Mouse (Mus musculus): ENCODE measurements around the gene Ect2. TPM values are rescaled to one million over a fixed set of nuclear protein-coding genes. Genes with fewer than 3 reads are reported as not detected.

Gene Ect2
- polyA plus RNA-seq, 1 experiment from 2014 or later, result 36.8 TPM

- ATAC-seq (replicated peaks; ENCODE audit: extremely low read depth, insufficient read depth, low FRiP score), result no peak
- H3K4me2 ChIP-seq (ENCODE audit: low read depth, low read length), result no peak overlapping the region
- WGBS, result 83% methylated on average over 4 of the region's 4 CpGs
- H3K9ac ChIP-seq (ENCODE audit: low read length), result no peak overlapping the region
- no peak overlapping the region for H3K27ac ChIP-seq (ENCODE audit: low read length)
- no peak overlapping the region for H3K4me3 ChIP-seq (ENCODE audit: low read length)
- H3K4me1 ChIP-seq (ENCODE audit: control insufficient read depth, insufficient read depth, low read length), result peaks cover 42% of the 10 kb centered on the region
- no peaks in the 10 kb centered on the region for H3K36me3 ChIP-seq (ENCODE audit: control insufficient read depth, insufficient read depth)
- no peaks in the 10 kb centered on the region for H3K9me3 ChIP-seq (replicated peaks; ENCODE audit: control insufficient read depth, low read length)
- H3K27me3 ChIP-seq (ENCODE audit: control insufficient read depth, insufficient read depth, low read length), result no peaks in the 10 kb centered on the region
Observed at GRCm38 (mm10) chr3:27190865-27191264, 37.2 kb upstream of the Ect2 start.

GRCm38 (mm10) chr3:27189320-27190261 lies 35.9 kb upstream of the Ect2 start:
- no peak for ATAC-seq (replicated peaks; ENCODE audit: extremely low read depth, insufficient read depth, low FRiP score)
- Histone ChIP-seq H3K27ac (ENCODE audit: low read length) (no peak overlapping the region), H3K4me1 (ENCODE audit: control insufficient read depth, insufficient read depth, low read length) (peaks cover 42% of the 10 kb centered on the region), H3K4me2 (ENCODE audit: low read depth, low read length) (no peak overlapping the region), H3K9ac (ENCODE audit: low read length) (no peak overlapping the region), H3K36me3 (ENCODE audit: control insufficient read depth, insufficient read depth) (no peaks in the 10 kb centered on the region), H3K4me3 (ENCODE audit: low read length) (no peak overlapping the region), H3K9me3 (replicated peaks; ENCODE audit: control insufficient read depth, low read length) (no peaks in the 10 kb centered on the region), H3K27me3 (ENCODE audit: control insufficient read depth, insufficient read depth, low read length) (no peaks in the 10 kb centered on the region)
- 52% methylated on average over 14 of the region's 14 CpGs for WGBS

- Histone ChIP-seq H3K9ac (ENCODE audit: low read length) (no peak overlapping the region), H3K27ac (ENCODE audit: low read length) (no peak overlapping the region), H3K4me2 (ENCODE audit: low read depth, low read length) (no peak overlapping the region), H3K4me1 (ENCODE audit: control insufficient read depth, insufficient read depth, low read length) (peaks cover 36% of the 10 kb centered on the region), H3K4me3 (ENCODE audit: low read length) (no peak overlapping the region), H3K27me3 (ENCODE audit: control insufficient read depth, insufficient read depth, low read length) (no peaks in the 10 kb centered on the region), H3K36me3 (ENCODE audit: control insufficient read depth, insufficient read depth) (no peaks in the 10 kb centered on the region), H3K9me3 (replicated peaks; ENCODE audit: control insufficient read depth, low read length) (no peaks in the 10 kb centered on the region)
- no peak for ATAC-seq (replicated peaks; ENCODE audit: extremely low read depth, insufficient read depth, low FRiP score)
- 57% methylated on average over 1 of the region's 1 CpGs for WGBS
Observed at GRCm38 (mm10) chr3:27188386-27188785, 34.7 kb upstream of the Ect2 start.

- peaks cover 5% of the 10 kb centered on the region; the same call in 1 of the 2 replicates for H3K4me1 ChIP-seq (ENCODE audit: control insufficient read depth, insufficient read depth, low read length)
- peak overlapping the region; percentile 80 for H3K27ac ChIP-seq (ENCODE audit: low read length)
- WGBS, result 6% methylated on average over 19 of the region's 19 CpGs
- H3K36me3 ChIP-seq (ENCODE audit: control insufficient read depth, insufficient read depth), result no peaks in the 10 kb centered on the region
- H3K27me3 ChIP-seq (ENCODE audit: control insufficient read depth, insufficient read depth, low read length), result no peaks in the 10 kb centered on the region
- H3K9ac ChIP-seq (ENCODE audit: low read length), result peak overlapping the region; percentile 85
- H3K4me2 ChIP-seq (ENCODE audit: low read depth, low read length), result peak overlapping the region; percentile 85
- ATAC-seq (replicated peaks; ENCODE audit: extremely low read depth, insufficient read depth, low FRiP score), result no peak
- no peaks in the 10 kb centered on the region for H3K9me3 ChIP-seq (replicated peaks; ENCODE audit: control insufficient read depth, low read length)
- peak overlapping the region; percentile 82 for H3K4me3 ChIP-seq (ENCODE audit: low read length)
Observed at GRCm38 (mm10) chr3:27183601-27184175, 30.0 kb upstream of the Ect2 start.

GRCm38 (mm10) chr3:27182733-27183600 lies 29.3 kb upstream of the Ect2 start, which contains the start of gene Nceh1:
TSS of gene Nceh1 (plus strand) at chr3:27182965.
- H3K36me3 ChIP-seq (ENCODE audit: control insufficient read depth, insufficient read depth), result no peaks in the 10 kb centered on the region
- peak within 1 kb of the TSS; percentile 80 for H3K27ac ChIP-seq (ENCODE audit: low read length)
- ATAC-seq (replicated peaks; ENCODE audit: extremely low read depth, insufficient read depth, low FRiP score), result peak; percentile 99
- H3K9me3 ChIP-seq (replicated peaks; ENCODE audit: control insufficient read depth, low read length), result no peaks in the 10 kb centered on the region
- peak within 1 kb of the TSS; percentile 85 for H3K9ac ChIP-seq (ENCODE audit: low read length)
- no peaks in the 10 kb centered on the region for H3K27me3 ChIP-seq (ENCODE audit: control insufficient read depth, insufficient read depth, low read length)
- peaks cover 5% of the 10 kb centered on the region; the same call in 1 of the 2 replicates for H3K4me1 ChIP-seq (ENCODE audit: control insufficient read depth, insufficient read depth, low read length)
- under 1% methylated on average over 54 of the region's 54 CpGs for WGBS
- H3K4me3 ChIP-seq (ENCODE audit: low read length), result peak within 1 kb of the TSS; percentile 82
- H3K4me2 ChIP-seq (ENCODE audit: low read depth, low read length), result peak within 1 kb of the TSS; percentile 85

GRCm38 (mm10) chr3:27179711-27180110 lies 26.0 kb upstream of the Ect2 start:
- Histone ChIP-seq H3K4me2 (ENCODE audit: low read depth, low read length) (no peak overlapping the region), H3K36me3 (ENCODE audit: control insufficient read depth, insufficient read depth) (no peaks in the 10 kb centered on the region), H3K4me3 (ENCODE audit: low read length) (no peak overlapping the region), H3K27ac (ENCODE audit: low read length) (no peak overlapping the region), H3K27me3 (ENCODE audit: control insufficient read depth, insufficient read depth, low read length) (no peaks in the 10 kb centered on the region), H3K9ac (ENCODE audit: low read length) (no peak overlapping the region), H3K9me3 (replicated peaks; ENCODE audit: control insufficient read depth, low read length) (no peaks in the 10 kb centered on the region), H3K4me1 (ENCODE audit: control insufficient read depth, insufficient read depth, low read length) (peaks cover 5% of the 10 kb centered on the region; the same call in 1 of the 2 replicates)
- 83% methylated on average over 8 of the region's 8 CpGs for WGBS
- no peak for ATAC-seq (replicated peaks; ENCODE audit: extremely low read depth, insufficient read depth, low FRiP score)

- no peak overlapping the region for H3K27ac ChIP-seq (ENCODE audit: low read length)
- ATAC-seq (replicated peaks; ENCODE audit: extremely low read depth, insufficient read depth, low FRiP score), result no peak
- H3K4me2 ChIP-seq (ENCODE audit: low read depth, low read length), result no peak overlapping the region
- no peaks in the 10 kb centered on the region for H3K27me3 ChIP-seq (ENCODE audit: control insufficient read depth, insufficient read depth, low read length)
- H3K9ac ChIP-seq (ENCODE audit: low read length), result no peak overlapping the region
- no peaks in the 10 kb centered on the region for H3K4me1 ChIP-seq (ENCODE audit: control insufficient read depth, insufficient read depth, low read length)
- no peak overlapping the region for H3K4me3 ChIP-seq (ENCODE audit: low read length)
- no peaks in the 10 kb centered on the region for H3K9me3 ChIP-seq (replicated peaks; ENCODE audit: control insufficient read depth, low read length)
- no peaks in the 10 kb centered on the region for H3K36me3 ChIP-seq (ENCODE audit: control insufficient read depth, insufficient read depth)
- WGBS, result 61% methylated on average over 1 of the region's 1 CpGs
Observed at GRCm38 (mm10) chr3:27170257-27170656, 16.6 kb upstream of the Ect2 start.

- Histone ChIP-seq H3K27me3 (ENCODE audit: control insufficient read depth, insufficient read depth, low read length) (no peaks in the 10 kb centered on the region), H3K4me2 (ENCODE audit: low read depth, low read length) (no peak overlapping the region), H3K9ac (ENCODE audit: low read length) (no peak overlapping the region), H3K36me3 (ENCODE audit: control insufficient read depth, insufficient read depth) (no peaks in the 10 kb centered on the region), H3K9me3 (replicated peaks; ENCODE audit: control insufficient read depth, low read length) (no peaks in the 10 kb centered on the region), H3K4me3 (ENCODE audit: low read length) (no peak overlapping the region), H3K27ac (ENCODE audit: low read length) (no peak overlapping the region), H3K4me1 (ENCODE audit: control insufficient read depth, insufficient read depth, low read length) (no peaks in the 10 kb centered on the region)
- 81% methylated on average over 3 of the region's 3 CpGs for WGBS
- ATAC-seq (replicated peaks; ENCODE audit: extremely low read depth, insufficient read depth, low FRiP score), result no peak
Observed at GRCm38 (mm10) chr3:27165481-27166065, 11.9 kb upstream of the Ect2 start.
